Mouse (Mus musculus): Measurements from ENCODE around the gene Rps11.

- no peak for TF ChIP-seq EP300 (IDR thresholded peaks at IDR 0.05; ENCODE audit: insufficient read depth, low read depth, low read length)
- no peak for TF ChIP-seq CTCF (IDR thresholded peaks at IDR 0.05)
These were observed 47.7 kb downstream of the Rps11 start for GRCm38 (mm10) chr7:45076501-45076900.
